8 mouse cellular contexts compared by ENCODE assay signal in the genomic region with DNA sequence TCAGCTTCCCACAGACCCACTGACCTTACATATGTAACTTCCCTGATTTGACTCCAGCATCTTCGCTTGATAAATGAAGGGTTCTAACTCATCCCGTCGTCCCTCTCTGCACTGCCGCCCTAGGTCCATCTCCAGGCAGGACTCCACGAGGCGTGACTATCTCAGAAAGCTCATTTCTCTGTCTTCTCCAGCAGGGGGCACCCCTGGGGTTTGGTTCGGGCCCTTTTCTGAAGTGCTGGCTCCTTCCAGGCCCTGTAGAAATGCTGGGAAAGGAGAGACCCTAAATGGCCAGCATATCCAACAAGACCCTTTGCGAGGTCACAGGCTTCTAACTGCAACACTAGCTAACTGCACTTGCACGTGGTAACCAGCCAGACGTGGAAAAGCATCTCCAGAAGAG. TPM values are rescaled to one million over a fixed set of nuclear protein-coding genes. Genes with fewer than 3 reads are reported as not detected.
DNase-seq lines count a peak whose midpoint lies in the region; ATAC-seq lines count a peak whose summit lies in the region.

No protein-coding gene starts in this region.

- no peaks in the 10 kb centered on the region for H3K36me3 ChIP-seq in limb, embryonic 11.5 days (ENCODE audit: control insufficient read depth, insufficient read depth, low read length)
- H3K36me3 ChIP-seq in midbrain, embryonic 16.5 days (ENCODE audit: control insufficient read depth, insufficient read depth, low read length): no peaks in the 10 kb centered on the region
- H3K36me3 ChIP-seq in stomach, embryonic 14.5 days (ENCODE audit: control insufficient read depth, insufficient read depth, low read length): no peaks in the 10 kb centered on the region

- ATAC-seq in limb, embryonic 11.5 days (ENCODE audit: insufficient number of reproducible peaks, low FRiP score, low TSS enrichment, low read depth): peak; percentile 35; the same call in 1 of the 2 replicates
- ATAC-seq in midbrain, embryonic 16.5 days: peak; percentile 56; the same call in 1 of the 2 replicates
- 0 out of 2 replicates have a peak, but pooled peaks have one; percentile 46 for ATAC-seq in stomach, embryonic 14.5 days (ENCODE audit: insufficient number of reproducible peaks, insufficient read depth, low FRiP score, low read depth)

- H3K9ac ChIP-seq in limb, embryonic 11.5 days (ENCODE audit: low read length): no peak overlapping the region
- no peak overlapping the region for H3K9ac ChIP-seq in midbrain, embryonic 16.5 days (ENCODE audit: low read depth, low read length)
- no peak overlapping the region for H3K9ac ChIP-seq in stomach, embryonic 14.5 days (replicated peaks; ENCODE audit: low read depth, low read length)

- H3K4me3 ChIP-seq in limb, embryonic 11.5 days (ENCODE audit: low read depth, low read length): no peak overlapping the region
- H3K4me3 ChIP-seq in midbrain, embryonic 16.5 days (ENCODE audit: low read depth, low read length): no peak overlapping the region
- H3K4me3 ChIP-seq in stomach, embryonic 14.5 days (ENCODE audit: low read depth, low read length): no peak overlapping the region

- H3K9me3 ChIP-seq in limb, embryonic 11.5 days (ENCODE audit: control insufficient read depth, low read length): peaks cover 2% of the 10 kb centered on the region; the same call in 1 of the 2 replicates
- H3K9me3 ChIP-seq in midbrain, embryonic 16.5 days (replicated peaks; ENCODE audit: control insufficient read depth, low read length, poor library complexity, severe bottlenecking): no peaks in the 10 kb centered on the region
- H3K9me3 ChIP-seq in stomach, embryonic 14.5 days (ENCODE audit: control insufficient read depth, low read depth, low read length): no peaks in the 10 kb centered on the region; the same call in 1 of the 2 replicates

- H3K4me2 ChIP-seq in limb, embryonic 11.5 days (ENCODE audit: low read depth, severe bottlenecking): no peak overlapping the region
- no peak overlapping the region for H3K4me2 ChIP-seq in midbrain, embryonic 16.5 days (ENCODE audit: low read length)
- H3K4me2 ChIP-seq in stomach, embryonic 14.5 days (replicated peaks; ENCODE audit: low read depth, low read length): no peak overlapping the region

- H3K4me1 ChIP-seq in limb, embryonic 11.5 days (ENCODE audit: control insufficient read depth, insufficient read depth, low read length): no peaks in the 10 kb centered on the region
- no peaks in the 10 kb centered on the region for H3K4me1 ChIP-seq in midbrain, embryonic 16.5 days (ENCODE audit: control insufficient read depth, insufficient read depth, low read length)
- no peaks in the 10 kb centered on the region for H3K4me1 ChIP-seq in stomach, embryonic 14.5 days (ENCODE audit: control insufficient read depth, insufficient read depth, low read length)

- no peaks in the 10 kb centered on the region for H3K27me3 ChIP-seq in limb, embryonic 11.5 days (ENCODE audit: control insufficient read depth, insufficient read depth, low read length)
- no peaks in the 10 kb centered on the region for H3K27me3 ChIP-seq in midbrain, embryonic 16.5 days (ENCODE audit: control insufficient read depth, insufficient read depth, low read depth, low read length)
- H3K27me3 ChIP-seq in stomach, embryonic 14.5 days (ENCODE audit: control insufficient read depth, insufficient read depth, low read length): no peaks in the 10 kb centered on the region

- H3K27ac ChIP-seq in limb, embryonic 11.5 days (replicated peaks; ENCODE audit: low read depth, low read length): no peak overlapping the region
- no peak overlapping the region for H3K27ac ChIP-seq in midbrain, embryonic 16.5 days (ENCODE audit: low read length)
- H3K27ac ChIP-seq in stomach, embryonic 14.5 days (ENCODE audit: low read length): no peak overlapping the region

- WGBS in limb, embryonic 11.5 days: 6% methylated on average over 10 of the region's 10 CpGs
- 9% methylated on average over 10 of the region's 10 CpGs for WGBS in midbrain, embryonic 16.5 days
- WGBS in stomach, embryonic 14.5 days: 8% methylated on average over 10 of the region's 10 CpGs

- peak; percentile 20 for DNase-seq in layer of hippocampus, adult 11-12 months (ENCODE audit: low spot score)
- no peak for DNase-seq in layer of hippocampus, adult 9-10 months (ENCODE audit: low spot score)
- peak; percentile 76 to 80 for DNase-seq in cerebellum, postnatal 10 days
- peak; percentile 70 for DNase-seq in gastrocnemius, postnatal 10 days
- peak; percentile 77 for DNase-seq in induced T-regulatory cell, adult 2 months (ENCODE audit: low read depth)
- peak; percentile 83 for DNase-seq in limb, embryonic 11.5 days (ENCODE audit: low spot score)

RNA-seq across cellular contexts. Expression of a gene that starts 31.7 kb away (rescaled TPM):
- 10 to 100 TPM; 19.2 to 19.4 TPM for total RNA-seq in gastrocnemius, postnatal 10 days (2021)
- 157 and 162 TPM in 2 replicates for polyA plus RNA-seq in limb, embryonic 11.5 days (2014; fragmentation: Nextera tagmentation; extraction: Ambion mirVana)
- polyA plus RNA-seq in midbrain, embryonic 16.5 days (2015; fragmentation: Nextera tagmentation; extraction: Ambion mirVana): 37.8 and 46.7 TPM in 2 replicates
- 171 and 172 TPM in 2 replicates for polyA plus RNA-seq in stomach, embryonic 14.5 days (2014; fragmentation: Nextera tagmentation; extraction: Ambion mirVana)

RNA-seq across cellular contexts. Expression of a gene that starts 43.7 kb away (rescaled TPM):
- 1 to 10 TPM; 1.3 to 2.0 TPM for total RNA-seq in gastrocnemius, postnatal 10 days (2021)
- polyA plus RNA-seq in limb, embryonic 11.5 days (2014; fragmentation: Nextera tagmentation; extraction: Ambion mirVana): 2.1 and 2.4 TPM in 2 replicates
- polyA plus RNA-seq in midbrain, embryonic 16.5 days (2015; fragmentation: Nextera tagmentation; extraction: Ambion mirVana): 0.88 TPM in 2 replicates
- polyA plus RNA-seq in stomach, embryonic 14.5 days (2014; fragmentation: Nextera tagmentation; extraction: Ambion mirVana): 2.9 and 4.8 TPM in 2 replicates
